Mouse (Mus musculus) heart, adult 2 months (tissue): ENCODE data around the gene Cpb1.

Source experiments
- CTCF ChIP-seq: fragments of 200-600 bp; IDR thresholded peaks from 2 replicates; pipeline ENCODE4 v1.8.1; 2022; ENCODE audit warnings: antibody characterized with exemption, mild to moderate bottlenecking, moderate library complexity
- POLR2A ChIP-seq: fragments of 200-500 bp; IDR thresholded peaks from 2 replicates; pipeline ENCODE4 v1.6.1; 2011; ENCODE audit warnings: mild to moderate bottlenecking, low read depth, low read length, control low read depth; ENCODE audit not compliant: insufficient read depth

DNA sequence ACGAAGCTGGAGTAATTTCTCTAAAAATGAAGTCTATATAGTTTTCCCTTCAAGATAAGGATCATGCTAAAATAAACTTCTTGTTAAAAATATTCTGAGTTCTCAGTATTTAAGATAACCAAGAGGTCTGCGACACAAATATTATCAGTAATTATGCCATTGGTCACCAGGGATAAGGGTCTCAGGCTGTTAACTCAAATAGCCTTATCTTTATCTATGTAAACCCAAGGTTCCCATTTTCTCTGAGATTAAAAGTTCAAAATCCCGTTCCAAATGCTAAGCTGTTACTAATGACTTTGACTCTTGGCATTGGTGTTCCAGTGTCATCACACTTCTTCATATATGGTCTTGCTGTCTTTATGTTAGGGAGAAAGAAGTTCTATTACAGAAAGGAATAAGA, 20.0 kb upstream of the Cpb1 start:
- TF ChIP-seq CTCF (no peak), POLR2A (no peak)
